Mouse (Mus musculus): ENCODE results near the gene Zbbx.

Zbbx gene

DNA sequence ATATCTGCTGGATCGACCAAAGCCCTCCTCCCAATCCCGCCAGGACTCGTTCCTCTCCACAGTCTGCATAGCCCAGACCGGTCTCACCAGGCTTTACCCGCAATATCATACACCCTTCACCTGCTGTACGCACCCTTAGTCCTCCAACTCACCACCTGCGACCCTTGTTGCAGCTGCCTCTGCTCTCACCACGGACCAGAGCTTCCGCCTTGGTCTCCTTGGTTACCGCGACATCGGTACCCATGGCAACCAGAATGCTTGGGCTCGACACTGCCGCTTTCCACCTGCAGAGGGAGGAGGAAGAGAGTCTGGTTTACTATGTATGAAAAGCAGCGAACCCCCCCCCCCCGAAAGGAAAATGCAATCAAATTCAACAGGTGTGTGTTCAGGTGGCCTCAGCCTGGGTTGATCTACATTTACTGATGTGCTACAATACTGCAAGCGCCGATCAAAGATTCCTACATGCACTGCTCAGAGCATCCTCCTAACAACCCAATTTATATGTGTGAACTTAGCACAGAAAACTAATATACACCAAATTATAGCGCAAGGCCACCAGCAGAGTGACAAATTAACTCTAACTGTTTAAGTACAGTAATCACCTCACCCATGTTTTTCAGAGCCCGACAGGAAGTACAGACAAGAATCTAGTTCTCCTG is at the start of gene Zbbx:
Gene Zbbx (minus strand): TSS at position 197 of the 659 bp plus-strand sequence.
- DNase-seq (ENCODE audit: low spot score in 2 of 2), result peak; percentile 41 to 70

DNA sequence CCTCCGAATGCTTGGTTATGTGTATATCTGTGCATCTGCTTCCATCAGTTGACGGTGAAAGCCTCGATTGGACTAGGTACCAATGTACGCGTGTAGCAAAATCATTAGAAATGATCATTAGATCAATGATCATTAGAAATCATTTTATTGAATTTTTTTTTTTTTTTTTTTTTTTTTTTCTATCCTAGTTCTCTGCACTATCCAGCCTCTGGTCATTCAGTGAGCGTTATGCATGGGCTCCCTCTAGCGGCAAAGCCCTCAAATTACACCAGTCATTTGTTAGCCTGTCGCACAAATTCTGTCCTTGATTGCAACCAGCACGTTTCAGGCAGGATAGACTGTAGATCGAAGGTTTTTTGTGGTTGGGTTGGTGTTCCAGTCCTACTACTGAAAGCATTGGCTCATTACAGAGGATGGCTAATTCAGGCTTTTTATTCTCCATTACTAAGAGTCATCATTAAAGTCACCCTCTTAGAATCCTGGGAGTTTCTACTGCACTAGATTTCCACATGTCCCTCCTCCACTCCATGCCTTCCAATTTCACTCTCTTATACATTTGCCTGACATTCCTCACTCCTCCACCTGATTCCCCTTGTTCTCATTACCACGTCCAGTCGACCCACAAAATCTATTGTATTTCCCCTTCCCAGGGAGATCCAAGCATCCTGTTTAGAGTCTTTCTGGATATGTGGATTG is 38.1 kb upstream of the Zbbx start:
- DNase-seq (ENCODE audit: low spot score in 2 of 2), result peak in 1 of 2 experiments; percentile 22

DNA sequence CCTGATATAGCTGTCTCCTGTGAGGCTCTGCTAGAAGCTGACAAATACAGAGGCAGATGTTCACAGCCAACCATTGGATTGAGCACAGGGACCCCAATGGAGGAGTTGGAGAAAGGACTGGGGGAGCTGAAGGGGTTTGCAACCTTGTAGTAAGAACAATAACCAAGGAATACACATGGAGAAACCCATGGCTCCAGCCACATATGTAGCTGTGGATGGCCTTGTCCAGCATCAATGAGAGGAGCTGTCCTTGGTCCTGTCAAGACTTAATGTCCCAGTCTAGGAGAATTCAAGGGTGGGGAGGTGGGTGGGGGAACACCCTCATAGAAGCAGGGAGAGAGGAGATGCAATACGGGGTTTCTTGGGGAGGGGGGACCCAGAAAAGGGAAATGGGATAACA is 17.8 kb upstream of the Zbbx start:
- no peak for DNase-seq (ENCODE audit: low spot score in 2 of 2)

DNA sequence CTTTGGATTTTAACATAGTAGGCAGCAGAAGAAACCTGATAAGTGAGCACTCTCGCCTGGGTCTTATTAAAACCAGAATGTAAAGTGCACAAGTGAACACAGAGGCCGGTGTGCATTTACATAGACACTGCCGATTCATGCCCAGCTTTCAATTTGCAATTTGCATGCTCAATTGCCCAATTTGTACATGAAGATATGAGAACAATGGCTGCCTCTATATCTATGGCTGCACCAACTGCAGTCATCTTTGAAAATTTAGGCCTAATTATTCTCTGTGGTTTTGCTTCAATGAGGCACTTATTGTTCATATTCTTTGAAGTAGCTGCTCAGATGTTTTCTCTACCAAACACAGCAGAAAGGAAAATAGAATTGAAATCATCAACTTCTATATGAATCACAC is 23.0 kb downstream of the Zbbx start:
- DNase-seq (ENCODE audit: low spot score in 2 of 2), result no peak

DNA sequence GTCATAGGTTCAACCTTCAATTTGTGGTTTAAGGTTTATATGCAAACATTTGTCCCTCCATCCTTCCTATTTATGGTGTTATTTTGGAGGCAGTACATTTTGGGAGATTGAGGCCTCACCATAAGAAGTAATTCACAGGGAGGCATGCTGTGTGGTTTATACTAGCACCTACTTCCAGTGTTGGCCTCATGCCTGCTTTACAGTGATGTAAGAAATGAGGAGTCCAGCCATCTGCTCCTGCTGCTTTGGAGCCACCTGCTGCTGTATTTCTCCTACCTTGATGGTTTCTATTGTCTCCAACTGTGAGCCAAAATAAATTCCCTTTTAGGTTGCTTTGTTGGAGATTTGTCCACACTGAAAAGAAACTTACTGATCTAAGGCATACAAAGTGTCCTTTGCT is 60.0 kb downstream of the Zbbx start:
- DNase-seq (ENCODE audit: low spot score in 2 of 2), result no peak

DNA sequence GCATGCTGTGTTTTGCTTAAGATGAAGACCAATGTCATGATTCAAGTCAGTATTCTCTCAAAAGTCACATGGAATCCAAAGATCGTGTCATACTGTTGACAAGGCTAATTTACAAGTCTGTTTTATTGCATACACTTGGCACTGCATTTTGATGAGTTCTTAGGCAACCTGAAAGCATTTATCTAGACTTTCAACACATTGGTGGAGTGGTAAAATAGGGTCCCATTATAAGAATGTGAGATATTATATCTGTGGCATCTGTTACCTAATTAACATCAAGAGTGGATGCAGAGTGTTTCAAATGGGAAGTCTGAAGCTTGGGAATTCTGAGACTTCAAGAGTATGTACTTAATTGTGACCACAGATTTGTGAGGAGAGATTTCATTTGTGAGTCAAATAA is 79.1 kb downstream of the Zbbx start:
- DNase-seq (ENCODE audit: low spot score in 2 of 2), result no peak

DNA sequence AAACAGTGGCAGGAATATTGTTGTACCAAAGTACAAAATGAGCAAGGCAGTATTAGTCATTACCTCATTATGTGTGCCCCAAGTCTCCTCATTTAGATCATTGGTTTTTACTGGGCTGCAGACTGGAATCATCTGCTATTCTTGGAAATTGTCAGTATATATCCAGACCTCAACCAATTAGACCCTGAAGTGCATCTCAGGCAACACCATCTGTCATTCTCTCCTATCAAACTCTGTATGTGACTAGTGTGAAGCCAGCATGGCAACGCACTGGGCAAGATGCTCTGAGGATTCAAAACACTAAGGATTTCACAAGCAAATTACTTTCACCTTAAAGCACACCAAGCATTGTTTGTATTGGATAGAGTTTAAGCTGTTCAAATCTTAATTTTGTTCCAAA is 85.9 kb downstream of the Zbbx start:
- DNase-seq (ENCODE audit: low spot score in 2 of 2), result no peak

DNA sequence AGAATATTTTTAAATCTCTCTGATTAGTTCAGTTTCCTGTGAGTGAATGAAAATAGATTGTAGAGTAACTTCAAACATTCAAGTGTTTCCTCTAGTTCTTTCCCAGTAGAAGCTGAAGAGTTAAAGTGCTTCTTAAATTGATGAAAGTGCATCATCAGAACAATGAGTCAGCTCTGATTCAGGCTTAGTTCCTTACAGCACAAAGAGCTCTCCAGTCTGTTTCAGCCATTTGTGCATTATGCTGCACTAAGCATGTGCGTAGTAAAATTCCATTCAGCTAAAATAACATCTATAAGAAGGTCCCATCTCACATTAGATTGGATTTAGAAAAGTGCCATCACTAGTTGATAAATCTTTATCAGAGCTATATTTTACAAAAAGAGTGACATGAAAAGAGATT is 155.1 kb downstream of the Zbbx start:
- DNase-seq (ENCODE audit: low spot score in 2 of 2), result no peak

Measured in frontal cortex, postnatal 10 days (tissue).